Mouse (Mus musculus): ENCODE data around the gene Slc41a2.

- TF ChIP-seq CTCF (IDR thresholded peaks at IDR 0.05) (no peak), EP300 (IDR thresholded peaks at IDR 0.05; ENCODE audit: insufficient read depth, low read depth, low read length) (no peak)
These were observed 5.5 kb upstream of the Slc41a2 start for GRCm38 (mm10) chr10:83343171-83343570.

Measured in heart, adult 2 months (tissue).